Comparison of ENCODE assay signal across 10 mouse cellular contexts in genomic region chr19:45081841-45082550, GRCm38 (mm10). TPM values are rescaled to one million over a fixed set of nuclear protein-coding genes. Genes with fewer than 3 reads are reported as not detected.
DNase-seq lines count a peak whose midpoint lies in the region; ATAC-seq and TF ChIP-seq lines count a peak whose summit lies in the region.
"Had no signal": no experiment of that assay in that cellular context is flagged by ENCODE, and none has a peak within 500 bp of the region (broad histone marks: within the 10 kb centered on the region; RNA-seq: fewer than 3 reads in every experiment).

No protein-coding gene starts in this region.

- no peak overlapping the region for H3K4me2 ChIP-seq in liver, embryonic 12.5 days
- no peak overlapping the region for H3K4me2 ChIP-seq in liver, postnatal 0 days (ENCODE audit: low read depth, low read length)

- no peaks in the 10 kb centered on the region for H3K9me3 ChIP-seq in liver, embryonic 12.5 days (replicated peaks)
- H3K9me3 ChIP-seq in liver, postnatal 0 days (ENCODE audit: low read length), result no peaks in the 10 kb centered on the region

- H3K27me3 ChIP-seq in liver, embryonic 12.5 days (replicated peaks), result peaks cover 99% of the 10 kb centered on the region
- H3K27me3 ChIP-seq in liver, postnatal 0 days (ENCODE audit: insufficient read depth, low read length), result peaks cover 68% of the 10 kb centered on the region

- TF ChIP-seq EP300 in liver, postnatal 0 days (IDR thresholded peaks at IDR 0.05; ENCODE audit: low read depth), result no peak

- no peak overlapping the region for H3K9ac ChIP-seq in liver, embryonic 12.5 days
- no peak overlapping the region for H3K9ac ChIP-seq in liver, postnatal 0 days (replicated peaks)

- H3K27ac ChIP-seq in liver, embryonic 12.5 days, result no peak overlapping the region
- H3K27ac ChIP-seq in liver, postnatal 0 days (ENCODE audit: low read depth), result no peak overlapping the region
- H3K27ac ChIP-seq: macrophage had no signal

- peak; percentile 60 for TF ChIP-seq CTCF in liver, postnatal 0 days (IDR thresholded peaks at IDR 0.05; ENCODE audit: low read depth)

- peaks cover 27% of the 10 kb centered on the region for H3K4me1 ChIP-seq in liver, embryonic 12.5 days
- peaks cover 12% of the 10 kb centered on the region for H3K4me1 ChIP-seq in liver, postnatal 0 days (ENCODE audit: insufficient read depth)

- ATAC-seq in cerebellum, adult (ENCODE audit: insufficient number of reproducible peaks, low FRiP score, low TSS enrichment), result no peak
- no peak for ATAC-seq in liver, embryonic 12.5 days
- ATAC-seq in liver, postnatal 0 days, result peak; percentile 18; the same call in 1 of the 2 replicates

- WGBS in liver, embryonic 12.5 days (ENCODE audit: insufficient replicate concordance), result 11% methylated on average over 11 of the region's 11 CpGs
- 13% methylated on average over 11 of the region's 11 CpGs for WGBS in liver, postnatal 0 days (ENCODE audit: insufficient replicate concordance)

- no peaks in the 10 kb centered on the region for H3K36me3 ChIP-seq in liver, embryonic 12.5 days
- no peaks in the 10 kb centered on the region for H3K36me3 ChIP-seq in liver, postnatal 0 days (replicated peaks; ENCODE audit: insufficient read depth, low read length)
- H3K36me3 ChIP-seq: G1E had no signal

- H3K4me3 ChIP-seq in liver, embryonic 12.5 days, result no peak overlapping the region
- no peak overlapping the region for H3K4me3 ChIP-seq in liver, postnatal 0 days (ENCODE audit: low read depth, low read length)

- DNase-seq in cerebellum, adult 18-20 months, result peak; percentile 42 to 47
- DNase-seq in liver (peak; percentile 51), R1 (ENCODE audit: low read depth, low spot score) (peak; percentile 85)
- peak; percentile 85 for DNase-seq in embryo, embryonic 11 days
- DNase-seq in liver, postnatal 0 days, result peak; percentile 71
- DNase-seq in yolk sac, embryonic 10.5 days (ENCODE audit: low spot score), result no peak

RNA-seq across cellular contexts. Expression of gene Kazald1, which starts 7.0 kb away (rescaled TPM):
- 0.18 and 0.35 TPM in 2 replicates for polyA plus RNA-seq in liver, embryonic 12.5 days (2016; fragmentation: Nextera tagmentation; extraction: Ambion mirVana)
- 0.30 and 0.38 TPM in 2 replicates for polyA plus RNA-seq in liver, postnatal 0 days (2015; fragmentation: Nextera tagmentation; extraction: Ambion mirVana)

RNA-seq across cellular contexts. Expression of gene Sfxn3, which starts 34.7 kb away (rescaled TPM):
- 4.1 TPM in 2 replicates for polyA plus RNA-seq in liver, embryonic 12.5 days (2016; fragmentation: Nextera tagmentation; extraction: Ambion mirVana)
- polyA plus RNA-seq in liver, postnatal 0 days (2015; fragmentation: Nextera tagmentation; extraction: Ambion mirVana), result 2.5 and 2.8 TPM in 2 replicates

RNA-seq across cellular contexts. Expression of gene Pdzd7, which starts 36.5 kb away (rescaled TPM):
- polyA plus RNA-seq in liver, embryonic 12.5 days (2016; fragmentation: Nextera tagmentation; extraction: Ambion mirVana), result not detected in 2 replicates
- polyA plus RNA-seq in liver, postnatal 0 days (2015; fragmentation: Nextera tagmentation; extraction: Ambion mirVana), result not detected in 2 replicates
- polyA plus RNA-seq: macrophage had no signal
